Mouse (Mus musculus) E14TG2a.4 (cell line): ENCODE measurements around the gene Gnb1l.

Source experiments
- H3K27me3 ChIP-seq: 2 replicates; pipeline ENCODE4 v1.6.1; 2014; ENCODE audit warnings: low read length, control low read depth; ENCODE audit not compliant: insufficient read depth
- H3K36me3 ChIP-seq: 2 replicates; pipeline ENCODE4 v1.6.1; 2014; ENCODE audit warnings: low read length, control low read depth; ENCODE audit not compliant: insufficient read depth
- H3K4me1 ChIP-seq: replicated peaks from 2 replicates; pipeline ENCODE4 v1.6.1; 2014; ENCODE audit warnings: low read depth, low read length, control low read depth
- H3K4me3 ChIP-seq: replicated peaks from 2 replicates; pipeline ENCODE4 v1.5.1; 2014; ENCODE audit warnings: mild to moderate bottlenecking, low read length
- H3K9me3 ChIP-seq: 2 replicates; pipeline ENCODE4 v1.6.1; 2014; ENCODE audit warnings: low read length, control low read depth
- CTCF ChIP-seq: conservative IDR thresholded peaks from 2 replicates; pipeline ENCODE4 v1.5.1; 2014; ENCODE audit warnings: low read length
- NANOG ChIP-seq: IDR thresholded peaks from 2 replicates; pipeline ENCODE4 v1.6.1; 2014; ENCODE audit warnings: borderline replicate concordance, low read length, mixed read lengths
- POU5F1 ChIP-seq: IDR thresholded peaks from 2 replicates; pipeline ENCODE4 v1.6.1; 2014; ENCODE audit warnings: low read length, borderline replicate concordance

Gnb1l gene

GRCm38 (mm10) chr16:18543151-18543829 is 44.8 kb downstream of the Gnb1l start:
- Histone ChIP-seq H3K9me3 (peaks cover 10% of the 10 kb centered on the region), H3K4me3 (no peak overlapping the region), H3K4me1 (peaks cover 12% of the 10 kb centered on the region), H3K27me3 (no peaks in the 10 kb centered on the region), H3K36me3 (peaks cover 52% of the 10 kb centered on the region)
- no peak for TF ChIP-seq NANOG
- no peak for TF ChIP-seq CTCF
- TF ChIP-seq POU5F1: no peak

- Histone ChIP-seq H3K27me3 (no peaks in the 10 kb centered on the region), H3K36me3 (peaks cover 56% of the 10 kb centered on the region), H3K9me3 (peaks cover 10% of the 10 kb centered on the region), H3K4me1 (peaks cover 11% of the 10 kb centered on the region; the same call in 1 of the 2 replicates), H3K4me3 (no peak overlapping the region)
- TF ChIP-seq NANOG: no peak
- no peak for TF ChIP-seq POU5F1
- TF ChIP-seq CTCF: no peak
Observed at GRCm38 (mm10) chr16:18547891-18548290, 49.4 kb downstream of the Gnb1l start.

GRCm38 (mm10) chr16:18551604-18552003 is 53.1 kb downstream of the Gnb1l start:
- Histone ChIP-seq H3K36me3 (peaks cover 51% of the 10 kb centered on the region), H3K4me3 (no peak overlapping the region), H3K9me3 (peaks cover 10% of the 10 kb centered on the region), H3K4me1 (peaks cover 31% of the 10 kb centered on the region), H3K27me3 (no peaks in the 10 kb centered on the region)
- TF ChIP-seq CTCF (no peak), POU5F1 (no peak), NANOG (no peak)

DNA sequence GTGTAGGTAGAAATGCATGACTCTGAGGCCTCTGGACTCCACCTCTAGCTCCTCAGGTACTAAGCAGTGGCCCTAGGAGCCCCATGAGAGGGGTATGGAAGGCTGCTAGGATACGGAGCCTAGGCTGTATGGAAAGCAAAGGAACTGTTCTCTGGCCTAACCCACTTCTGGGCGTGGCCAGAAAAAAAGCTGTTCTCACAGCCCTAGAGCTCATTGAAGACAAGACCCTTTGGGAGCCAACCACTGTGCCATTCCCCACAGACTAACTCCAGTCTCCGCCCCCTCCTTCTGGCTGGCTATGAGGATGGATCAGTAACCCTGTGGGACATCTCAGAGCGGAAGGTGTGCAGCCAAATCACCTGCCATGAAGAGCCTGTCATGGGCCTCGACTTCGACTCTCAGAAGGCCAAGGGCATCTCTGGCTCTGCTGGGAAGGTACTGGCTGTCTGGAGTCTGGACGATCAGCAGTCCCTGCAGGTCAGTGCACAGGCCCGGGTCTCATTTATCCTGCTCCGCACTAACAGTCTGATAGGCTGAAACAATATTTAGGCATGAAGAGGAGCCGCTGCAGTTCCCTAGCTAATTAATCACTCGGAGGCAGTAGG is 53.7 kb downstream of the Gnb1l start:
- Histone ChIP-seq H3K36me3 (peaks cover 45% of the 10 kb centered on the region), H3K4me1 (peaks cover 33% of the 10 kb centered on the region), H3K9me3 (peaks cover 10% of the 10 kb centered on the region), H3K27me3 (no peaks in the 10 kb centered on the region), H3K4me3 (no peak overlapping the region)
- TF ChIP-seq NANOG: no peak
- TF ChIP-seq CTCF: no peak
- TF ChIP-seq POU5F1: no peak

- Histone ChIP-seq H3K9me3 (no peaks in the 10 kb centered on the region), H3K4me1 (peaks cover 33% of the 10 kb centered on the region), H3K27me3 (no peaks in the 10 kb centered on the region), H3K36me3 (peaks cover 27% of the 10 kb centered on the region), H3K4me3 (no peak overlapping the region)
- TF ChIP-seq CTCF (no peak), POU5F1 (no peak), NANOG (no peak)
Observed at GRCm38 (mm10) chr16:18554721-18555120, 56.2 kb downstream of the Gnb1l start.

DNA sequence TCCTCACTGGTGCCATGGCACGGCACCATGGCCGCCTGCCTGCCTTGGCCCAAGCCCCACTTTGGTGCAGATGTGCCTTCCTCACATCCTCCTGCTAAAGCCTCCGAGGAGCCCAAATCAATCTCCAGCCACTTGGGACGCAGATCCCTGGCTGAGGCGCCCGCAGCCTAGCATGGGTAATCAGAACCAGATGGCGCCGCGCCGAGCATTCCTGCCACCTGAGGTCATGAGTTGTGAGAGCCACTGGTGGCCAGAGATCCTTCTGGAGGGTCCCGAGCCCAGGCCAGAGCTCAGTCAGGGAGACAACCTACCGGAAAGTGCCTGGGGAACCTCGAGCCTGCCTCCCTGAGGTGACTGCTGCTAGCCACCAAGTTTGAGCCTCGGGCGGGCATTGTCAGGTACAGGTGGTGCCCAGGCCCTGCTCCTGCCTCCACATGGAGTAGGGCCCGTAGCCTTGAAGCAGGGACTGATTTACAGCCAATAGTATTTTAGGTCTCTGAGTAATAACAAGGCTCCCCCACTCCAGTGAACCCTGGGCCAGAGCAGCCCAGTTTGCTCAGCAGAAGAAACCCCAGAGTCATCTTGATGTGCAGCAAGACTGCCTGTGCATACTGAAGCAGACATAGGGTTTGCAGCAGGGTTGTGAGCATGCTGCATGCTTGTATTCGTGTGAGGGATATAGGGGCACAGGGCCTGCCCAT is 56.9 kb downstream of the Gnb1l start:
- Histone ChIP-seq H3K27me3 (no peaks in the 10 kb centered on the region), H3K4me3 (no peak overlapping the region)
- TF ChIP-seq CTCF (no peak), POU5F1 (no peak), NANOG (no peak)

DNA sequence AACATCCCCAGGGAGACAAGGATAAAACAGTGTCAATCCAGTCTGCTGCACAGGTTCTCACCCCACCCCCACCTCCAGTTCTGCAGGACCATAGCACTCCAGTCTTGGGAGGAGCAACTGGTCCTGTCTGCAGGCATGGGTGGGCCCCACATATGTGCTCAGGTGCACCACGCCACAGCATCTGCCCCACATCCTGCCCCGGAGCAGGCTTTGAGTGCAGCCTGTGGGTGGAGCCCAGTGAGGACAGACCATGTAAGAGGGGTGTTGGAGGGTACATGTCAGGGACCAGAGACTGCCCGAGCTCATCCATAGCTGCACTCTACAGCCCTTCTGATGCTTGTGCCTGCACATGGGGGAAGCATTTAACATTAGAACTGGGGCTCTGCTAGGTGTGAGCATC is 57.9 kb downstream of the Gnb1l start:
- no peak overlapping the region for H3K4me3 ChIP-seq
- peaks cover 23% of the 10 kb centered on the region for H3K36me3 ChIP-seq
- no peaks in the 10 kb centered on the region for H3K27me3 ChIP-seq
- H3K4me1 ChIP-seq: peaks cover 32% of the 10 kb centered on the region
- H3K9me3 ChIP-seq: no peaks in the 10 kb centered on the region
- TF ChIP-seq NANOG (no peak), POU5F1 (no peak), CTCF (no peak)

More for the DNA sequence above, 56.9 kb downstream of the Gnb1l start:
- Histone ChIP-seq H3K4me1 (peaks cover 33% of the 10 kb centered on the region), H3K36me3 (peaks cover 24% of the 10 kb centered on the region), H3K9me3 (no peaks in the 10 kb centered on the region)

- Histone ChIP-seq H3K4me1 (no peaks in the 10 kb centered on the region), H3K36me3 (peaks cover 12% of the 10 kb centered on the region), H3K4me3 (no peak overlapping the region), H3K27me3 (0 out of 2 replicates have a peak, but pooled peaks cover 2% of the 10 kb centered on the region), H3K9me3 (no peaks in the 10 kb centered on the region)
- no peak for TF ChIP-seq POU5F1
- no peak for TF ChIP-seq CTCF
- TF ChIP-seq NANOG: no peak
Observed at GRCm38 (mm10) chr16:18564472-18564871, 66.0 kb downstream of the Gnb1l start.
